Mouse (Mus musculus) common myeloid progenitor, adult 5-6 weeks (primary cell): ENCODE results near the gene Tmem156. TPM values are rescaled to one million over a fixed set of nuclear protein-coding genes. Genes with fewer than 3 reads are reported as not detected.
A peak's percentile ranks its signal among the peaks of the same experiment; 100 is the strongest.

Source experiments
- ATAC-seq: replicated peaks from 2 replicates; pipeline ENCODE4 v1.8.0; 2016; ENCODE audit warnings: low read depth, mild to moderate bottlenecking, moderate TSS enrichment, inconsistent platforms; ENCODE audit not compliant: poor library complexity, severe bottlenecking
- total RNA-seq: library from RNA; stranded (forward); fragments of 200-1000, 187-1606 nt; gene quantifications from 2 replicates; pipeline ENCODE4 v1.2.3, GENCODE M21; 2017

The Tmem156 gene
- total RNA-seq, 1 experiment from 2014 or later = 9.6 TPM

- ATAC-seq = no peak
Observed at GRCm38 (mm10) chr5:65059806-65060205, 32.1 kb downstream of the Tmem156 start.

- no peak for ATAC-seq
Observed at GRCm38 (mm10) chr5:65057596-65057995, 34.3 kb downstream of the Tmem156 start.

DNA sequence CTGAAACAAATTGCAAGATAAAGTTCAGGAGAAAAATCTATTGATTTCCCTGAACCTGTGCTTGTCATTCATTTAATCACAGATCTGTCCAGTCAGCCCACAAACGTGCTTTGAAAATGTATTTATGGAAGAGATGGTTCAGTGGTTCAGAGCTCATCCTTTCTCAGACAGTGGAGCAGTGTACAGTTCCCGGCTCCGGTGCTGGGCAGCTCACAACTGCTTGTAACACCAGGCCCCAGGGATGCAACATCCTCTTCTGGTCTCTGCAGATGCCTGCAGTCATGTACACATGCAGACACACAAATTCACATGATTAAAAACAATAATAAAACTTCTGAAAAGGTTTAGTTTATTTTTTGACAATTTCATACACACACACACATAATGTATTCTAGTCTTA is 40.4 kb downstream of the Tmem156 start:
- no peak for ATAC-seq

GRCm38 (mm10) chr5:65049880-65050279 is 42.1 kb downstream of the Tmem156 start:
- no peak for ATAC-seq

DNA sequence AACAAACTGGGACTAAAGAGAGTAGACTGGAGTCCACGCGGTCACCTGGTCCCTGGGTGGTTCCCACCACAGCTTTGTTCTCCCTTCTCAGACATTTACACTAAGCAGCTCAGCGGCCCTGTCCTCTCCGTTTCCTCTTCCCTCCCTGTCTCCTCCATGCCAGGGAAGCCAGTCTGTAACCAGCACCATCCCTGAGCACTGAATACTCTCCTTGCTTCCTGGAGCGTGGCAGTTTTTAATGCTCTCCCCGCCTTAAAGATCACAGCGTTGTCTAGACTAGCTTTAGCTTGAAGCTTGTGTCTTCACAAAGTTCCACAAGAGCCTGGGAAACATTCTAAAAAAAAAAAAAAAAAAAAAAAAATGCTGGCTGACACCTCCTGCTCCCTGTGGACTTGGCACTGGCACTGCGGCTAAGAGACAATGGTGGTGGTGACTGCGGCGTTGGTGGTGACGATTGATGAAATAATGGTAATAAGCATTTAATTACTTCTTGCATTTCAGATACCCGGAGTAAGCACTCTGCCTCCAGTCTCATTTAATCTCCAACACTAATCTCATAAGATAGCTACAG is 44.6 kb downstream of the Tmem156 start:
- ATAC-seq = no peak

DNA sequence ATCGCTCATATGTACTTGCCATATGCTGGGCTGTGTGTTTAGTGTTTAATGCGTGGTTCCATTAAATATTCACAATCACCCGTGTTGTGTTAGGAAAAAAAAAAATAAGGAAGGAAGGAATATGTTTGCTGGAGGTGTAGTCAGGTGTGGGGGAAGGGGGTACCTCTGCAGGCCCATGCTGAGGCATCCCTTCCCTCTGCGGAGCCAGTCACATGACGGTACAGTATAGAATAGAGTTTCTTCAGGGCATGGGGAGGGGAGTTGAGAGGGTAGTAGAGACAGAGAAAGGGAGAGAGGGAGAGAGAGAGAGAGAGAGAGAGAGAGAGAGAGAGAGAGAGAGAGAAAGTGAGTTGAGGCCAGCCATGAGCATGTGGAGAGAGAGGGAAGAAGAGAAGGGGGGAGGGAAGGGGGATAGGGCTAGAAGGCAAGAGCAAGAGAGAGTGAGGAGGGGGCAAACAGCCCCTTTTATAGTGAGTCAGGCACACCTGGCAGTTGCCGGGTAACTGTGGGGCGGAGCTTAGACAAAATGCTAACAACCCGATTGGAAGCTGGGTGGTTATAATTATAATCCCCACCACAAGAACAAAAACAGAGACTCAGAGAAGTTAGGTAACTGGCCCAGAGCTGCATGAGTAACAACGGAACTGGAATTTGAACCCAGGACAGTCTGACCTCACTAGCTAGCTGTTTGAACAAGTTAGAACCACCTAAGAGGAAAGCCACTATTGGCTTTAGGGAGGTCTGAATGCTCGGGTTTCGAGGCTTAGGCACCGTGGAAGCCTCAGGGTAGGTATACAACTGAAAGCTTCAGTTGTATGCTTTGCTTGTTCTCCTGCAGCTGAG is 45.3 kb downstream of the Tmem156 start:
- ATAC-seq = no peak

- ATAC-seq = no peak
Observed at GRCm38 (mm10) chr5:65045642-65046370, 46.1 kb downstream of the Tmem156 start.

GRCm38 (mm10) chr5:65043407-65043895 is 48.5 kb downstream of the Tmem156 start:
- ATAC-seq = no peak

- 0 out of 2 replicates have a peak, but pooled peaks have one; percentile 23 for ATAC-seq
Observed at GRCm38 (mm10) chr5:65040463-65040862, 51.5 kb downstream of the Tmem156 start.

DNA sequence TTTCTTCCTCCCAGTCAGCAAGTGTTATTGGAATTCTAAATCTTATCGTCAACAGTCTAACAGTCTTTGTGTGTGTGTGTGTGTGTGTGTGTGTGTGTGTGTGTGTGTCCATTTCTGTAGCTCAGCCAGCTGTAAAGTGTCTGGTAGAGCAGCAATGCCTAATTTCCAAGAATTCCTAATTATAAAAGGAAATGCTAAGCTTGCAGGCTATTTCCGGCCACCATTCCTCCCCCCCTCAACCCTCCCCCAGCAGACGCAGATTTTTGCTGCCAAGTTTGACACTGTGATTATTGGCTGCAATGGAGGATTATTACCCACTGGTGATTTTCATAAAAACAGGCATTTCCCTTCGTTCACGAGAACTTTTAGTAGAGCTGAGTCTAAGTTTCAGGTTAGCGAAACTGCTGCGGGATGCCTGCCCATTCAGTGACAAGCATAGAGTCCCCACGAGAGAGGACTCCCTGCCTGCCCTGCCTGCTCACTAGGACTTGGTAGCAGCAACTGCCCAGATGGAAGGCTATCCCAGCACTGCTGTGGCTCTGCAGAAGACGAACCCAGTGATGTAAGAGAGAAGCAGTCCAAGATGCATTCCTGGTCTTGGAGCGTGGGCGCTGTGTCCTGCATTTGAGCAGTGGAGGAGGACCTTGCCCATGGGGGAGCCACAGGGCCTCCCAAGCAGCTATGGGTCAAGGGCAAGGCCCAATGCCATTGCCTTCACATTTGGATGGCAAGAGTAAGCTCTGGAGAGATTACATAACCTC is 52.9 kb downstream of the Tmem156 start:
- ATAC-seq = no peak

- peak; percentile 93 for ATAC-seq
Observed at GRCm38 (mm10) chr5:65038305-65038704, 53.6 kb downstream of the Tmem156 start.

DNA sequence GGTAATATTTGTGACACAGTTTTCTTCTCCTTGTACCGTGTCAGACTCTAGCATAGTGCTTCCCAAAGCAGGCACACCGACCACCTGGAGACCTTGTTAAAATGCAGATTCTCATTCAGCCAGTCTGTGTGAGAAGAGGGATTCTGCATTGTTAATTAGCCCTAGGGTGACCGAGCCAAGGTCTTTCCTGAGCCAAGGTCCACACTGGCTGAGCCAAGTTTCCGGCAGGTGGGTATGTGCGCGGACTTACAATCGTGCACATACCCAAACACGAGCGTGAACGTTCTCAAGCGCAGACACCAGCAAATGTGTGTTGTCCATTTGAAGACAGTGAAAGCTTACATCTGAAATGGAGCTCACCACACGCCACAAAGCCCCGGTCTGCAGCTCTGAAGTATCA is 55.3 kb downstream of the Tmem156 start:
- ATAC-seq = no peak

DNA sequence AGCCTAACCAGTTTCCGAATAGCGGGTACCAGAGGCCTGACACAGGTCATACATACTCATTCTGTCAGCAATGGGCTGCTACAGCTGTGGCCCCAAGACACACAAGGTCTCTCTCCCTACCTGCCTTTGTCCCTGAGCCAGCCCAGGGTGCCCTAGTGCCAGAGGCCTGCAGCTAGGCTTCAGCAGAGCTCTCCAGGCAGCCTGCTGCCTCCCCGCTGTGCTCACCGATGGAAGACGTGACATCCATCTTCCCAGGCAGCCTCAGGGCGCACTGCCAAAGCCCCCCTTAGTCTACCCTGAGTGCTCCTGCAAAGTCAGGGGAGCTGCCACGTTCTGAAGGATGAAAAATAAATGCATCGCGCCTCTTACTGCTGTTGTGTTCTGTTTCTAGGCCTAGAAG is 63.9 kb downstream of the Tmem156 start:
- ATAC-seq = no peak

GRCm38 (mm10) chr5:65026776-65027175 is 65.2 kb downstream of the Tmem156 start:
- ATAC-seq = peak; percentile 50

DNA sequence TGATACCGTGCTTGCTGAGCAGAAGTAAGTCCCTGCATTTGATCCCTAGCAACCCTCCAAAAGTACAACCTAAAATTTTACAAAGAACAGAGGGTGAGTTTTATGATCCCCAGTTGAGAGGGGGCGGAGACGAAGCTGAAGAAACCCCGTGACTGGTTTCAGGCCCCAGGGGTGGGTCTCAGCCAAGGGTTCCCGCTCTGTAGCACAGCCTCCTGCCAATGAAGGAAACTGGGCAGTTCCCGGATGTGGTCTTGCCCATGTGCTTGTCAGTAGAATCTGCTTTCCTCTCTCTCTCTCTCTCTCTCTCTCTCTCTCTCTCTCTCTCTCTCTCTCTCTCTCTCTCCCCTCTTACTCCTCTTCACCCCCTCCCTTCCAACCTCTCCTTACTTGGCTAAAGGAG is 66.0 kb downstream of the Tmem156 start:
- peak; percentile 91 for ATAC-seq

- no peak for ATAC-seq
Observed at GRCm38 (mm10) chr5:65024641-65025040, 67.3 kb downstream of the Tmem156 start.

- no peak for ATAC-seq
Observed at GRCm38 (mm10) chr5:65022006-65022405, 69.9 kb downstream of the Tmem156 start.

DNA sequence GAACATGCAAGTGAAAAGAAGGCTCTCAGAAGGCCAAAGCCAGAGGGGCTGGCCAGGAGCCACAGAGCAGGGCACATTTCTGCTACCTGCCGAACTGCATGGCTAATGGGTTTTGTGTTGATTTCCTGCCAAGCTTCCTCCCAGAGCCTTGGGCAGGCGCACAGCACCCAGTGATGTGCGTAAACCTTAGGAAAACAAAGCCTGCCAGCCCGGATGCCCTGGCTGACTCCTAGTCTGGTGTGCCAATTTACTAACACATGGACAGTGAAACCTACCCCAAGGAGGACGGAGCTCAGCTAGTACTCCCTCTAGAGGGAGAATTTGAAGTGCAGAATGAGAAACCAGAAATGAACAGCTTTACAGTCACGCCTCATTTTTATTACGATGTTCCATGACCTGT is 72.1 kb downstream of the Tmem156 start:
- peak; percentile 63 for ATAC-seq

GRCm38 (mm10) chr5:65019109-65019508 is 72.8 kb downstream of the Tmem156 start:
- ATAC-seq = peak; percentile 92

- ATAC-seq = no peak
Observed at GRCm38 (mm10) chr5:65015508-65015907, 76.4 kb downstream of the Tmem156 start.
